Mouse (Mus musculus) left cerebral cortex, adult 2 months (tissue): ENCODE results near the gene Arl6ip4. TPM values are rescaled to one million over a fixed set of nuclear protein-coding genes. Genes with fewer than 3 reads are reported as not detected.

ENCODE experiments used
- DNase-seq, 2 experiments: peaks; one replicate each; pipeline ENCODE4 v3.0.0; 2021 to 2022; ENCODE audit warnings: low spot score in 2 of 2, mixed read lengths in 1 of 2; ENCODE audit errors: extremely low spot score in 1 of 2
- H3K27ac ChIP-seq: fragments of 200-600 bp; 2 replicates; pipeline ENCODE4 v1.8.1; 2022
- H3K4me3 ChIP-seq: fragments of 200-600 bp; 2 replicates; pipeline ENCODE4 v1.8.1; 2022
- CTCF ChIP-seq: fragments of 200-600 bp; IDR thresholded peaks from 2 replicates; pipeline ENCODE4 v1.8.1; 2022; ENCODE audit warnings: antibody characterized with exemption, mild to moderate bottlenecking, moderate library complexity
- intact Hi-C: fragments of 180-260 bp; cut with DNase I; formaldehyde crosslinking; loops from one replicate; pipeline ENCODE4 v1.15.1; 2025
- total RNA-seq, 2 experiments: library from RNA; stranded (reverse); gene quantifications; 2 replicates each; pipeline ENCODE4 v1.2.3; 2021

Gene Arl6ip4
- total RNA-seq, 2 experiments from 2014 or later = 46.7 to 52.1 TPM

DNA sequence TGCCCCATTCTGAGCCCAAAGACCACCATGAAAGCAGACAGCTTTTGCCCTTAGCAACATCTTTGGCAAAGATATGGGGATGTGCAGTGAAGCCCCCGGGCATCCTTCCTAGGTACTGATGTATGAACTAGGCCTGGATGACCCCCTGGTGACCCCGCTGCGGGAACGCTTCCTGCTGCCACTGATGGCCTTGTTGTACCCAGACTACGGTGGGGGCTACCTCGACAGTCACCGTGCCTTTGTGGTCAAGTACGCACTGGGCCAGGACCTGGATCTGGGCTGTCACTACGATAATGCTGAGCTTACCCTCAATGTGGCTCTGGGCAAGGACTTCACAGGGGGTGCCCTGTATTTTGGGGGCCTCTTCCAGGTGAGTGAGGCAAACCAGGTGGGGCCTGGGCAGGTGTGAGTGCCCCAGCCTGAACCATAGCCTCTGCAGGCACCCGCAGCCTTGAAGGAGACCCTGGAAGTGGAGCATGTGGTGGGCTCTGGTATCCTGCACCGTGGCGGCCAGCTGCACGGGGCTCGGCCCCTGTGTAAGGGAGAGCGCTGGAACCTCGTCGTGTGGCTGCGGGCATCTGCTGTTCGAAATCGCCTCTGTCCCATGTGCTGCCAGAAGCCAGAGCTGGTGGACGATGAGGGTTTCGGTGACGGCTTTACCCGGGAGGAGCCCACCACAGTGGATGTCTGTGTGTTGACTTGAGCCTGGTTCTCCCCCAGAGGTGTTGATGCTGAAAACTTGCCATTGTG is 1.4 kb upstream of the Arl6ip4 start:
- intact Hi-C loops = no loop called here
- no peak overlapping the region for H3K4me3 ChIP-seq
- H3K27ac ChIP-seq = no peak overlapping the region
- no peak for TF ChIP-seq CTCF
- DNase-seq = no peak

DNA sequence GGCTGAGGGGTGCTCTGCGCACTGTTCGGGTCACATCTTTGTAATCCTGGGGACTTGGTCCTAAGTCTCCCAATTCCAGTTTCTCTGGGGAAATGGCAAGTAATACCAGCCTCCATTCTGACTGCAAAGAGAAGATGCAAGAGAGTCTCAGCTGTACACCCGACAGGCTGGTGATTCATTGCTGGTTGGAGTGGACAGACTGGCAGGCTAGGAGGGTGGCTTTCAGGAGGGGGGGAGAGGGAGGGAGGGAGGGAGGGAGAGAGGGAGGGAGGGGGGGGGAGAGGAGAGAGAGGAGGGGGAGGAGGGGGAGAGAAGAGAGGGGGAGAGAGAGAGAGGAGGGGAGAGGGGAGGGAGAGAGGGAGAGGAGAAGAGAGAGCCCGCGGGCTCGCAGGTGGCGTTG is 358 bp upstream of the Arl6ip4 start:
- DNase-seq = no peak
- TF ChIP-seq CTCF = no peak
- Histone ChIP-seq H3K4me3 (peak overlapping the region; percentile 90), H3K27ac (peak overlapping the region; percentile 92)
- intact Hi-C loops = no loop called here

DNA sequence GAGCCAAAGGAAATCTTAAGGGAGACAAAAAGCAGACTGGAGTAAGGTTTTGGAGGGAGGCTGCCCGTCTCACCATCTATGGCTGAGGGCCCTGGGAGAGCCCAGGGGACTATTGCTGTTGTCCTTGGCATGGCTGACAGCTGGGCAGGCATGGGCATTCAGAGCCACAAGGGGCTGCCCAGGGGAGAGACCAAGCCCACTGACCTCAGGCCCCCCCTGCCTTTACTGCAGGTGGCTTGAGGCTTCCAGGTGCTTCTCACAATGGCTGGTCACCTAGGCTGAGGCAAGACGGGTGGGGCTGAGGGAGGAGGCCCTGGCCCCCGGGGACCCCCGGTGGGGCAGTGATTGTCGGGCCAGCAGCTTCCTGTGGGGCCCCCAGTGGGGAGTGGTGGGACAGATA is 3.3 kb downstream of the Arl6ip4 start:
- TF ChIP-seq CTCF = no peak
- intact Hi-C loops = no loop called here
- no peak overlapping the region for H3K4me3 ChIP-seq
- H3K27ac ChIP-seq = no peak overlapping the region; the same call in 1 of the 2 replicates
- no peak for DNase-seq

DNA sequence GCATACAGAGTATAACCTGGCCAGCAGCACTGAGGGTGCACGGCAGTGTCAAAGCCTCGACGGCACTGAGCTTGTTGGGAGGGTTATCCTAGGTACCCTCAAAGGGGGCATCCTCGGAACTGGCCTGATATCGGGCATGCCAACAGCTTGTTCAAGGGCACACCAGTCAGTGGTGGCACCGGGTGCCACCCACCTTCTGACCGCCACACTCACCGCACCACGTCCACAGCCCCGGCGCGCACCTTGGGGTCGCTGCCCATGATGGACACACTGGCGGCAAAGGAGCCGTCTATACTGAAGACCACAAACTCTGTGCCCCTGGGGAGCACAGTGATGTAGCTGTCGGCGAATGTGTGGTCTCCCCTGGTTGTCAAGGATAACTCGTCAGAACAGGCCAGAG is 6.5 kb downstream of the Arl6ip4 start:
- no peak for DNase-seq
- Histone ChIP-seq H3K27ac (no peak overlapping the region), H3K4me3 (no peak overlapping the region)
- TF ChIP-seq CTCF = no peak
- intact Hi-C loops = no loop called here

DNA sequence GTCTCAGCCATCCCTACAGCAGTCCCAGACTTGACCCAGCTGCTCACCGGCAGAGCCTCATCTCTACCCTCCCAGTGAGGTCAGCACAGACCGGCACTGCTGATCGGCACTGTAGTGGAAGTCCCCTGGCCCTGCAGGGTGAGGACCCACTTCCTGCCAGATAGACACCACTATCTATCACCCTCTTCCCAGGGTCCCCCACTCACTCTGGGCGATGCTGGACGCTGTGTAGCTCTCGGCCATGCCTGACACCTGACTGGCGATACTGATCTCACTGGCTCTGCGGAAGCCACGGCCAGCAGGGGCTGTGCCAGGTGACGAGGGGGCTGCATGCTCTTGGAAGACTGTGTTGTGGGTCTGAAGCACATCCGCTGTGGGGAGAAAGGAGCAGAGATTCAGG is 9.2 kb downstream of the Arl6ip4 start:
- intact Hi-C loops = no loop called here
- TF ChIP-seq CTCF = no peak
- DNase-seq = no peak

DNA sequence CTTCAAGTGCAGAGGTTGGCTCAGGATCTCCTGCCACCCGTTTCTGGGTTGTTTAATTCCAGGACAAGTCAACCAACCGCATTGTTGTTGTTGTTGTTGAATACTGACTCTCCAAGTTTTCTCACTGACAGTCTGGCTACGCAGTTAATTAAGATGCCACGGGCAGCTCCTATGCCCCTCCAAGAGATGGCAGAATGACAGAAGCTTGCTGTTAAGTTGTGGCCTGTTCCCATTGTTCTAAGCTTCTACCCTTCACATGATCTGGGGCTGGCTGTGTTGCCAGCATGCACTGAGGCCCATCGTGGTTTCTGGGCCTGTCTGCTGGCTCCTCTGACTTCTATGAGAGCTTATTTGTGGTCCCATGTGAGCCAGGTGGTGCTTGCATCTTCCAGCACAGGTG is 18.4 kb downstream of the Arl6ip4 start:
- no peak for TF ChIP-seq CTCF
- Histone ChIP-seq H3K4me3 (no peak overlapping the region), H3K27ac (no peak overlapping the region)
- intact Hi-C loops = no loop called here
- DNase-seq = no peak

More for the DNA sequence above, 9.2 kb downstream of the Arl6ip4 start:
- Histone ChIP-seq H3K4me3 (no peak overlapping the region), H3K27ac (no peak overlapping the region)

DNA sequence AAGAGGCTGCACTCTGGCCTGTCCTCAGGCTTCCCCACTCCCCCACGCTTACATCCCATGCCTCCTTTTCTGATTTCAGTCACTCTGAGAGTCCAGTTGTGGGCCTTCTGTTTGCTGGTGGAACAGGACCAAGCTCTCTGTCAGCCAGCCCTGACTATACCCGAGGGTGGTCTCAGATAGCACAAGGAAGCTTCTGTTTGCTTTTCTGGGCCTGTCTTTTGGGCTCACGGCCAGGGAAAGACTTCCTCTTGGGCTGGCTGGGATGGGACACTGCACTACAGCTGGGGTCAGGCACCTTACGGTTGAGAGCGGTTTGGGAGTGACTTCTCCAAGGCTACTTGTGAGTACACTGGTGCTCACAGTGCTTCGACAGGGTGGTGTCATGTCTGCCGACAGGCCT is 22.2 kb downstream of the Arl6ip4 start:
- TF ChIP-seq CTCF = no peak
- H3K27ac ChIP-seq = no peak overlapping the region
- no peak for DNase-seq
- intact Hi-C loops = no loop called here
- no peak overlapping the region for H3K4me3 ChIP-seq

DNA sequence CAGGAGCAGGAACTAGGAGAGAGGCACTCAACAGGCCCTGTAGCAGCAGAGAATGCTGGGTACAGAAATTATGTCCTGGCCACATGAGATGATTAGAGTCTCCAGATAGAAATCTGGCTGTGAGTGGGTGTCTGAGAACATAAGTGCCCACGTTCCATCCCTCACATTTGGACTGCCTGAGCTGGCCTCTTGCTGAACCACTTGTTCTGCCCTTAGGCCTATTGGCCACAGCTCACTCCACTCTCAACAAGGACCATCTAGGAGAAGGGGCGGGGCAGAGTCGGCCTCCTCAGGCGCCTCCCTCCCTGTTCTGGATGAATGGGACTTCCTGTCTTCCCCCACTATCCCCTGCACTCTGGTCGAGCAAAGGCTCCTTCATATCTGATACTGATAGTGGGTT is 33.1 kb downstream of the Arl6ip4 start:
- DNase-seq = no peak
- intact Hi-C loops = loop anchor here (5.0 kb wide), 1 partner anchor 148 kb away; no protein-coding TSS in a partner anchor
- peak overlapping the region; percentile 9; the same call in 1 of the 2 replicates for H3K27ac ChIP-seq

DNA sequence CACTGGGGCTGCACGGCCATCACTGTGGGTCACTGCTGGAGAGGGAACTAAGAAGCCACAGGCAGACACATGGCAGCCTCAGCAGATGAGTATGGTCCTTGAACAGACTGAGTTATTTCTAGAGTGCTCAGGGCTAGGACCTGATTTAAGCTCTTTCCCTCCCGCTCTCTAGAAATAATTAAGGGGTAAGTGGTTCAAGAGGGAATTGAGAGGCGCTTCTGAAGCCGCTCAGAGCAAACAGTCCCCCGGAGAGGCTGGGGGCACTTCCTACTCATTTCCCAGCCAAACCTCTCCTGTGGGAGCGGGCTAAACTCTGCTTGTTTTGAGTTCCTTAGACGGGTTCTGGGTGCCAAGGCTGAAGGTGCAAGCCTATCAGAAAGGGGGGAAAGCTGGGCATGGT is 35.0 kb downstream of the Arl6ip4 start:
- DNase-seq = no peak
- TF ChIP-seq CTCF = no peak
- Histone ChIP-seq H3K27ac (no peak overlapping the region), H3K4me3 (no peak overlapping the region)
- intact Hi-C loops = no loop called here

More for the DNA sequence above, 33.1 kb downstream of the Arl6ip4 start:
- no peak for TF ChIP-seq CTCF
- no peak overlapping the region for H3K4me3 ChIP-seq

DNA sequence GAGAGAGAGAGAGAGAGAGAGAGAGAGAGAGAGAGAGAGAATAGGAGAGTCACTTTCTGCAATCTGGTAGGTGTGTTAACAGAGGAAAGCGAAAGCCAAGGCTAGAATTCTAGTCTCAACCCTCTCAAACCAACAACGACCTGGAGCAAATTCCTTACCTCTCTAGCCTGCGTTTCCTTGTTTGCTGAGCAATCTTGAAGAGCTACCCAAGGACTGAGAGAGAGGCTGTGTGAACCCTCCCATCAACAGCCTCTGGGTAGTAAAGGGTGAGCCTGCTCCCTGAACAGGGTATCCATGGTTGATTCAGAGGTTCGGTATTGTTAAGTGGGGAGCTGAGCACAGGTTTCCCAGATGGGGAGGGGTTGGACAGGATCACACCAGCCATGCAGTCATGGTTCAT is 36.8 kb downstream of the Arl6ip4 start:
- no peak for DNase-seq
- intact Hi-C loops = no loop called here
- Histone ChIP-seq H3K27ac (no peak overlapping the region), H3K4me3 (no peak overlapping the region)
- no peak for TF ChIP-seq CTCF

DNA sequence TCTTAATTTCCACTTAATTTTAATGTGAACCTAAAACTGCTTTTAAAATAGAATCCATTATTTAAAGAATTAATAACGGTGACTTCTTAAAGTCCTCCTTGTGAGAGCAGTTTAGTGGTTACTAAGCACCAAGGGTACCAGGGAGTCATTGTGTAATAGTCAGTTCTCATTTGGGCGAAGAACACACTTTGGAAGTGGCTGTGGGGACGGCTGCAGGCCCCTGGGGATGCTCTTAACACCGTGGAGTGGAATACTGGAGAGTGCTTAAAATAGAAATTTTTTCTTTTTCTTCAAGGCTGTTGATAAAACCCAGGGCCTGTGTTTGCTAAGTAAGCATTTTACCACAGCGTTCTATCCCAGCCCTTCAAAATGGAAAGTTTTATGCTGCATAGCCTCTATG is 40.1 kb downstream of the Arl6ip4 start:
- TF ChIP-seq CTCF = no peak
- no peak overlapping the region for H3K27ac ChIP-seq
- DNase-seq = no peak
- intact Hi-C loops = no loop called here
- no peak overlapping the region for H3K4me3 ChIP-seq

DNA sequence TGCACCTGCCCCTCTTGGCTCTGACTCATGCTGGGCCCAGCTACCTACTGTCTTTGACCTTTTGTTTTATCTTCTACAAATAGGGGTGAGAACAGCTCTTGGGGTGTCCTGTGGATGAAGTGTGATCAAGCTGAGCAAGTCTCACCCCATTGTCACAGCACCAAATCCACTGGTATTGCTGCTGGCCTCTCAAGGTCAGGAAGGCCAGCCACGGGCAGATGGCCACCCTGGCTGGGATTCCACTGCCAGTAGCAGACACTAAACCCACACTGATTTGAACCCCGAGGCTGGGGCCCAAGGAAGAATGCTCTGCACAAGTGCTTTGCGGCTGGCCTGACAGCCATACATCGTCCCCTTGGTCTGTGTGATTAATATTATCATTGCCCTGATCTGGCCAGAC is 42.4 kb downstream of the Arl6ip4 start:
- no peak for TF ChIP-seq CTCF
- Histone ChIP-seq H3K27ac (no peak overlapping the region), H3K4me3 (no peak overlapping the region)
- intact Hi-C loops = no loop called here
- no peak for DNase-seq

DNA sequence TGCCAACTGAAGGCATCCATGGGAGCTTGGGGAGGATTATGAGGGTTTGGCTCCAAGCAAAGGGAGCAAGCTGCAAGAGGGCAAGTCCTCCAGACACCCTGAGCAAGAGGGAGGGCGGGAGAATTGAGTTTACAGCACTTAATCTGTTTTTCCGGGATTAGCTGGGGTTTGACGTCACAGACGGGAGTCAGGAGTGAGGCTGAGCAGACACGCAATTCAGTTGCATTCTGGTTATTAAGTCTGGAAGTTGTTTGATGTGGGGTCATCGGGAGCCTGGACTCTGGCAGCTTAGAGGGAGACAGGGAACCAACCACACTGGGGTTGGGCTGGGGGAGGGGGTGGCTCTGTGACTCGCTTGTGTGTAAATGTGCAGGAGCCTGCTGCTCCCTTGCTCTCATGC is 43.6 kb downstream of the Arl6ip4 start:
- DNase-seq = no peak
- no peak overlapping the region for H3K4me3 ChIP-seq
- no peak overlapping the region for H3K27ac ChIP-seq
- intact Hi-C loops = no loop called here
- no peak for TF ChIP-seq CTCF
